Mouse (Mus musculus): ENCODE measurements around the gene Tc2n. TPM values are rescaled to one million over a fixed set of nuclear protein-coding genes. Genes with fewer than 3 reads are reported as not detected.
A peak's percentile ranks its signal among the peaks of the same experiment; 100 is the strongest.
"Not testable (repeated sequence)": the region's sequence is repeated elsewhere in the genome, so short reads cannot be mapped to it uniquely, and the experiment has no call there.

The Tc2n gene
- polyA plus RNA-seq, 1 experiment = not detected

DNA sequence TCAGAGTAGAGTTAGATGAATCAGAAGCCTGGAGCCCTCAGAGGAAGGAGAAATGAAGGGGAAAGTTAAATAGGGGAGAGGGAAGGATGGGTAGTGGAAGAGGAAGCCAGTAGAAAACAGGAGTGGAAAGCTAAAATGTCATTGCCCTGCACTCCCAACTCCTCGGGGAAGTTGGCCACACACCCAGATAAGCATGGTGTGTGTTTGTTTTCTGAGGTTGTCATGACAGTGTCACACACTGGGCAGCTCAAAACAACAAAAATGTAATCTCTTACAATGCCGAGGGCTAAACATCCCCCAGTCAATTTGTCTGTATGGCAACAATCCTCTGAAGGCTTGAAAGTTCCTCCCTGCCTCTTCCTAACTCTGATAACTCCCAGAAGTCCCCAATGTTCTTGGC lies 22.2 kb upstream of the Tc2n start:
- Histone ChIP-seq H3K4me3 (replicated peaks) (no peak overlapping the region), H3K27me3 (replicated peaks) (no peaks in the 10 kb centered on the region), H3K4me1 (peaks cover 7% of the 10 kb centered on the region; the same call in 1 of the 2 replicates), H3K36me3 (replicated peaks; ENCODE audit: low read length) (no peaks in the 10 kb centered on the region), H3K9me3 (peaks cover 10% of the 10 kb centered on the region)
- TF ChIP-seq GATA1 (IDR thresholded peaks at IDR 0.05; ENCODE audit: borderline replicate concordance, low read length) = no peak
- TF ChIP-seq FLI1 (IDR thresholded peaks at IDR 0.05; ENCODE audit: low read length) = no peak

DNA sequence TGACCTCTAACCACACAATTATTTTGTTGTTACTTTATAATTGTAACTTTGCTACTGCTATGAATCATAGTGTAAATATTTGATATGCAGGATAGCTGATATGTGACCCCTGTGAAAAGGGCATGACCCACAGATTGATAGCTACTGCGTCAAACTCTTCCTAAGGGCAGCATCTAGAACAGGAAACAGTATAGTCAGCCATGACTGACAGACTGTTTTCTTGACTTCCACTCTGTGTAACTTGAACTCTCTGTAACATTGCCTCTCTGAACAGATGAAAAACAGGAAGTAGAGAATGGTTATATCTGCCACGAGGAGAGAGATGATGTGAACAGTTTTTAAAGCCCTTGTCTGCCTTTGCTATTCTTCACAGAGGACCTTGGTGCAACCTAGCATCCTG lies 21.7 kb upstream of the Tc2n start:
- H3K4me3 ChIP-seq (replicated peaks) = no peak overlapping the region
- H3K27me3 ChIP-seq (replicated peaks) = no peaks in the 10 kb centered on the region
- H3K36me3 ChIP-seq (replicated peaks; ENCODE audit: low read length) = no peaks in the 10 kb centered on the region
- peaks cover 7% of the 10 kb centered on the region; the same call in 1 of the 2 replicates for H3K4me1 ChIP-seq
- no peak for TF ChIP-seq GATA1 (IDR thresholded peaks at IDR 0.05; ENCODE audit: borderline replicate concordance, low read length)
- TF ChIP-seq FLI1 (IDR thresholded peaks at IDR 0.05; ENCODE audit: low read length) = no peak
- peaks cover 10% of the 10 kb centered on the region for H3K9me3 ChIP-seq

DNA sequence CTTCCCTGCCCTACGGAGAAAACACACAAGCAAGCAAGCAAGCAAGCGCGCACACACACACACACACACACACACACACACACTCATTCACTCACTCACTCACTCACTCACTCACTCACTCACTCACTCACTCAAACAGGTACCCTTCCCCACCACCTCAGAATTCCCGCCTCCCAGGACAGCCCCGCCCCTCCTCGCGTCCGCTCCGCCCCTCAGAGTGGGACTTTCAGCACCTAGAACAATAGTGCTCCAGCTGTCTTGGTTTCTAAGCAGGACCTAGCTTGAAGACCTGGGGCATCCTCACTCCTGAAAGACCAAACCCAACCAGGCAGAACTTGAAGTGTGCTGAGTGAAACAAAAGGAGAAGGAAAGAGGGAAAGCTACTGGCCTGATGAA lies 430 bp upstream of the Tc2n start:
- Histone ChIP-seq H3K4me1 (peaks cover 13% of the 10 kb centered on the region), H3K4me3 (replicated peaks) (peak overlapping the region; percentile 92), H3K36me3 (replicated peaks; ENCODE audit: low read length) (no peaks in the 10 kb centered on the region), H3K9me3 (no peaks in the 10 kb centered on the region), H3K27me3 (replicated peaks) (peaks cover 26% of the 10 kb centered on the region)
- TF ChIP-seq FLI1 (IDR thresholded peaks at IDR 0.05; ENCODE audit: low read length) (no peak), GATA1 (IDR thresholded peaks at IDR 0.05; ENCODE audit: borderline replicate concordance, low read length) (no peak)

DNA sequence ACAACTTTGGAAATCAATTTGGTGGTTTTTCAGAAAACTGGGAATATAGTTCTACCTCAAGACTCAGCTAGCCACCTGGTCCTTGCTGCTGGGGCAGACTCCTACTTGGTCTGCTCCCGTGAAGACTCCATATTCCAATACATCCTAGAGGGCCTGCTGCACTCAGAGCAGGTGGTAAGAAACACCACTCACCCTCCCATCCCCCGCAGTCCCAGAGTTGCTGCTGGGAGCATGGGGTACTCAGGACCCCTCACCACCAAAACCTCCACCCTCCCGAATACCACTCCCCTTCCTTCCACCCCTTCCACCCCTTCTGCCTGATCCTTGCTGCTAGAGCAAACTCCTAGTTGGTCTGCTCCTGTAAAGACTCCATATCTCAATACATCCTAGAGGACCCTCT lies 19.1 kb downstream of the Tc2n start:
- Histone ChIP-seq H3K4me3 (replicated peaks) (no peak overlapping the region), H3K36me3 (replicated peaks; ENCODE audit: low read length) (no peaks in the 10 kb centered on the region), H3K9me3 (no peaks in the 10 kb centered on the region), H3K4me1 (no peaks in the 10 kb centered on the region), H3K27me3 (replicated peaks) (no peaks in the 10 kb centered on the region)
- TF ChIP-seq FLI1 (IDR thresholded peaks at IDR 0.05; ENCODE audit: low read length) (no peak), GATA1 (IDR thresholded peaks at IDR 0.05; ENCODE audit: borderline replicate concordance, low read length) (no peak)

DNA sequence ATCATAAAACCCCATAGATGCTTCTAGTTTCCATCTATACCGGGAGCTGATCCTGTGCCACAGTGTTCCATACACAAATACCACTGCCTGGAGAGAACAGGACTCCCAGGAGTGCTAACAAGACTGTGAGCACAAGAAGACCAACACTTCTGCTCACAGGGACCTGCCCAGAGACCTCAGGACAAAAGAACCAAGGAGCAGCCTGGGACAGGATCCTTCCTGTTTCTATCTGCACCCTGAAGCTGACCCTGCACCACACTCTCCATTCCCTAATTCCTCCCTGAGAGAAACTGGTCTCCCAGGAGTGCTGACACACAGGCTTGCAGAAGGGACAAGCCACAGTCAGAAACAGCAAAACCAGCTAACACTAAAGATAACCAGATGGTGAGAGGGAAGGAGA lies 21.8 kb downstream of the Tc2n start:
- H3K27me3 ChIP-seq (replicated peaks) = no peaks in the 10 kb centered on the region
- TF ChIP-seq FLI1 (IDR thresholded peaks at IDR 0.05; ENCODE audit: low read length) (no peak), GATA1 (IDR thresholded peaks at IDR 0.05; ENCODE audit: borderline replicate concordance, low read length) (no peak)
- no peaks in the 10 kb centered on the region for H3K36me3 ChIP-seq (replicated peaks; ENCODE audit: low read length)
- no peaks in the 10 kb centered on the region for H3K9me3 ChIP-seq
- no peaks in the 10 kb centered on the region for H3K4me1 ChIP-seq
- H3K4me3 ChIP-seq (replicated peaks) = no peak overlapping the region

DNA sequence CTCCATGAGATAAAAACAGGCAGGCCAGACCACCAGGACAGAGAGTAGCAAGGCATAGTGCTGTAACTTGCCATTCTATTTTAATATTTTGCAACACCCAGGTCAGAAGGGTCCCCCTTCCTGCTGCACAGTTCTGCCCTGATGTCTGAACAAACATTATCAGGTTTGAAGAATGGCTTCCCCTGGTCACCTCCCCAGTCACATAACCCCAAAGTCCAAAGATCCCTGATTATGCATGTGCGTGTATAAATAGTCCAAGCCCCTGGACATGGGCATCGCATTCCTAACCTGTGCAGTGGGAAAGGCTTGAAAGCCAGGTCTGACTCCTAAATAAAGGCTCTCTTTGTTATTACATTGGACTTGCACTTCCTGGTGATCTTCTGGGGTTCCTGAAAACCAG lies 37.8 kb downstream of the Tc2n start:
- TF ChIP-seq GATA1 (IDR thresholded peaks at IDR 0.05; ENCODE audit: borderline replicate concordance, low read length) (no peak), FLI1 (IDR thresholded peaks at IDR 0.05; ENCODE audit: low read length) (no peak)
- Histone ChIP-seq H3K27me3 (replicated peaks) (no peaks in the 10 kb centered on the region), H3K4me1 (no peaks in the 10 kb centered on the region), H3K4me3 (replicated peaks) (no peak overlapping the region), H3K9me3 (no peaks in the 10 kb centered on the region), H3K36me3 (replicated peaks; ENCODE audit: low read length) (no peaks in the 10 kb centered on the region)

DNA sequence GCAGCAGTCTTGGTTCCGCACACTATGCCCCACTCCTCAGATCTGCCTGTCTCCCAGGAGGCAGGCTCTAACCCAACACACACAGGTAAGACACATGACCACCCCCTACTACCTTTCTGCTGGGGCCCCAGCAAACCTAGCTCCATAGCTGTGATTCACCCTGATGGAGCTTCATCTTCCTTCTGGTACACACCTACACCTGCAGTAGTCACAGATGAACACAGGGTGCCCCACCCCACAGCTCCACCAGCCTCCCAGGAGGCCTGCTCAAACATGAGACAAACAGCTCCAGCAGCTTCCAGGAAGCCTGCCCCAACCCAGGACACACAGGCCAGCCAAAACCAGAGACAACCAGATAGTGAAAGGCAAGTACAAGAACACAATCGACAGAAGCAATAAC lies 50.8 kb downstream of the Tc2n start:
- TF ChIP-seq FLI1 (IDR thresholded peaks at IDR 0.05; ENCODE audit: low read length) (no peak), GATA1 (IDR thresholded peaks at IDR 0.05; ENCODE audit: borderline replicate concordance, low read length) (no peak)
- no peaks in the 10 kb centered on the region for H3K9me3 ChIP-seq
- no peak overlapping the region for H3K4me3 ChIP-seq (replicated peaks)
- no peaks in the 10 kb centered on the region for H3K36me3 ChIP-seq (replicated peaks; ENCODE audit: low read length)
- no peaks in the 10 kb centered on the region for H3K27me3 ChIP-seq (replicated peaks)
- H3K4me1 ChIP-seq = no peaks in the 10 kb centered on the region

DNA sequence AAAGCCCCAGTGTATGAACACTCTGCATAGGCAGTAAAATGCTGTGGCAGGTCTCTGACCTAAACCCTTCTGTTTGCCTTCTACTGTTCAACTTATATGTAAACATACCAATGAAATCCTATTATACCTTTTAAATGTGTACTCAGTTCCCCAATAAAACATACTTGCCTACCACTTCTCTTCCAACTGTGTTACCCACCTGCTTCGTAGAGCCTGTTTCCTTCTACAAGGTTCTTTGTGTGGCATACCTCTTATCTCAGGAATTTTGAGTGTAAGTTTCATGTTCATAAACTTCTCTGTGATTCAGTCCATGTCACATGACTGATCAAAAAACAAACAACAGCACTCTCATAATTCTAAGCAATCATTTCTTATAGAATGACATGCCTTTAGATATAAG lies 85.2 kb downstream of the Tc2n start:
- H3K27me3 ChIP-seq (replicated peaks) = no peaks in the 10 kb centered on the region
- TF ChIP-seq FLI1 (IDR thresholded peaks at IDR 0.05; ENCODE audit: low read length) (no peak), GATA1 (IDR thresholded peaks at IDR 0.05; ENCODE audit: borderline replicate concordance, low read length) (no peak)
- H3K4me3 ChIP-seq (replicated peaks) = no peak overlapping the region
- no peaks in the 10 kb centered on the region for H3K4me1 ChIP-seq
- no peaks in the 10 kb centered on the region for H3K9me3 ChIP-seq
- H3K36me3 ChIP-seq (replicated peaks; ENCODE audit: low read length) = no peaks in the 10 kb centered on the region

DNA sequence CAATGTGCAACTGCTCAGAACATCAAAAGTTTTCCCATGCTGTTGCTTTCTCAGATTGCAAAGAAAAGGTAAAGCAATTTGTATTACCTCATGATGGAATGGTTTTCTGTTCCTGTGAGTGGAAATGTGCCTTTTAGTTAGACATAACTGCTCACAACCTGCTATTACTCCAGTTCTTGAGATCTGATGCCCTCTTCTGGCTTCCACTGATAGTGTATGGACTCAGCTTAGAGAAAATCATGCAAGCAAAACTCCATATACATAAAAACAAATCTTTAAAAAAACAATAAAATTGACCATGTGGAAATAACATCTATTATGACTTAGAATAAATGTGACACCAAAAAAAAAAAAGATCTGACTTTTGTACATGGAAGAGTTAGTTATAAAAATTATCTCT lies 111.7 kb downstream of the Tc2n start:
- H3K4me3 ChIP-seq (replicated peaks); H3K4me1 ChIP-seq; H3K9me3 ChIP-seq; H3K27me3 ChIP-seq (replicated peaks); H3K36me3 ChIP-seq (replicated peaks; ENCODE audit: low read length): not testable (repeated sequence)

Other genes with a start within 250 kb of the Tc2n start
- not detected in 2 replicates for gene Fbln5, start 100.5 kb upstream of the Tc2n start, polyA plus RNA-seq (2012; ENCODE audit: insufficient read depth, low replicate concordance)
- gene Trip11, start 194.7 kb upstream of the Tc2n start, polyA plus RNA-seq (2012; ENCODE audit: insufficient read depth, low replicate concordance) = 0.22 TPM in 1 of 2 replicates, not detected in the other
- 0.38 TPM in 1 of 2 replicates, not detected in the other for gene Atxn3, start 239.7 kb upstream of the Tc2n start, polyA plus RNA-seq (2012; ENCODE audit: insufficient read depth, low replicate concordance)